Mouse (Mus musculus): ENCODE results near the gene Ppib.

Ppib gene

DNA sequence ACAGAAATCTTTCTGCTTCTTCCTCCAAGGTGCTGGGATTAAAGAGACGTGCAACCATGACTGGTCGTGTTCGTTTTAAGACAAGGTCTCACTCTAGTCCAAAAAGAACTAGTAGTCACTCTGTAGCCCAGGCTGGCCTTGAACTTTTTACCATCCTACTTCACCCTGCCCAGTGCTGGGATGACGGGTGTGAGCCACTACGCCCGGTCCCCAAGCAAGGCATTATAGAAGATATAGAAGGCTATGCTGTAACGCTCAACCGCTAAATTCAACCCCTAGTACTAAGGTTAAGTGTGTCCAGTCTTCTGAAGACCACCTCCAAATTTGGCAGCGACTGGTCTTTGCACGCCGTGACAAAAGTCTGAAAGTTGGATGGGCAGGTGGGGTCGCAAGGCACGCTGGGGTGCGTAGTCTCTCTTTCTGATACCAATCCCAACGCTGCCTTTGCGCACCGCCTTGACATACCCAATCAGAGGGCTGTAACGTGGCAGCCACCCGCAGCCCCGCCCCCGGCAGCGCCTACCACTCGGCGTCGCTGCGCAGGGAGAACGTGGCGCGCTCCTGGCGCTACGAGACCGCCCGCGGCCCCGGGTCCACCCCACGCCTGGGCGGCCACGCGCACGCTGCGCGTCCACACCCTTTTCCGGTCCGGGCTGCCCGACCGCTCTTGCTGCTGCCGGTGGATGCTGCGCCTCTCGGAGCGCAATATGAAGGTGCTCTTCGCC, at the start of gene Ppib:
Gene Ppib, plus strand, starts transcription at position 640 of the 725 bp plus-strand sequence.
- in situ Hi-C loops (cut with MboI, MseI), result loop anchor here (5.0 kb wide), 1 partner anchor 1198 kb away; no protein-coding TSS in a partner anchor

DNA sequence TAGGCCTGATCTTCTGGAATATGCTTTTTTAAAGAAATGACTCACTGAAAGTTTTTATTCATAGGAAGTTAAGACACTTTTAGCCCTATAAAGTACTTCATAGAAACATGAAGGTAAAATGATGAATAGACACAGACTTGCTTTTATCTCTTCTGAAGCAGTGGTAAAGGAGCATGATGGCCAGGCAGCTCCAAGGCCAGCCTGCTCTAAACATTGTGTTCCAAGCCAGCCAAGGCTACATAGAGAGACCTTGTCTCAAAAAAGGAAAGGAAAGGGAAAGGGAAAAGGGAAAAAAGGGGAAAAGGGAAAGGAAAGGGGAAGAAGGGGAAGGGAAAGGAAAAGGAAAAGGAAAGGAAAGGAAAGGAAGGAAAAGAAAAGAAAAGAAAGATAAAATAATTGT, 39.4 kb upstream of the Ppib start:
- in situ Hi-C loops (cut with MboI, MseI), result no loop called here

DNA sequence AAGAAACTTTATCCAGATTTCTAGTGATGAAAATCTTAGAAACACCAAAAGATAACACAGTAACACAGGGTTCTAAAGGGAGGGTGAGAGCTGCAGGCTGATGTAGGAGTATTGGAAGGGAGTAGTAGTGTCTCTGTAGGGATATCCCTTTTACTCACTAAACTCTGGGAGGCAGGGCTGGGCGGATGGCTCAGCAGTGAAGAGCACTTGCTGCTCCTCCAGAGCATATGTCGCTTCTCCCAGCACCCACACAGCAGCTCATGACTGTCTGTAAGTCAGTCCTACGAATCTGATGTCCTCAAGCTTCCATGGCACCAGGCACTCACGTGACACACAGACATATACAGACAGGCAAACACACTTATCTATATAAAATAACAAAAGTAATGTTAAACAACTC, 21.9 kb upstream of the Ppib start:
- in situ Hi-C loops (cut with MboI, MseI), result no loop called here

DNA sequence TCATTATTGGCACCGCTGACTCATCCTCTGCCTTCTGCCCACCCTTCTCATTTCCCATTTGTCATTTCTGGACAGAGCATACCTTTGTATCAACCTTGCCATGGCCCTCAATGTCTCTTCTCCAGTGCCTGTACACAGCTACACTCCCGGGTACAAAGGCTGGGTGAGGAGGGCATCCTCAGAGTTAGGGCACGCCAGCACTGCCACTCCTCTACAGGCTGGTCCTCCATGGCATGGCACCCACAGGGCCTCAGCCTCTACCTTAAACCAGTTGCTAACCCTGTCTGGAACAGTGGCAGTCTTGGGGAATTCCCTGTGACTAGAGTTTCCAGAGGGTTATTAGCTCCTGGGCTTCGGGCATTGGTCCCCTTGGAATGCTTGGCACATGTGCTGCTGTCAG, 21.4 kb upstream of the Ppib start:
- in situ Hi-C loops (cut with MboI, MseI), result no loop called here

DNA sequence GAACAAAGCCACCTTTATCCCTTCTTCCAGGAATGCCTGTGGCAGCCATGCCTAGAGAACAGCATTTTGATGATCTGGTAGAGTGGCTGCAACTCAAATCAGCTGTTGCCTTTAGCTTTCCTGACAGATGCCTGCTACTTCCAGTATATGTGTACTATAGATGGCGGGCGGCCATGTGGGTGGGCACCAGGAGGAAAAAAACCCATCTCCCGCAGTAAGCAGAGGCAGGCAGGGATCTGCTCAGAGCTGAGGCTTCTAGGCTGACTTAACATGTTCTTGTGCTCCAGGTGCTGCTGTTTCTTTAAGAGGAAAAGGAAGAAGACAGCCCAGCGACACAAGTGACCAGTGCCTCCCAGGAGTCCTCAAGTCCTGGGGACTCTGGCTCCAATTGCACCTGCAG, 20.7 kb upstream of the Ppib start:
- in situ Hi-C loops (cut with MboI, MseI), result no loop called here

DNA sequence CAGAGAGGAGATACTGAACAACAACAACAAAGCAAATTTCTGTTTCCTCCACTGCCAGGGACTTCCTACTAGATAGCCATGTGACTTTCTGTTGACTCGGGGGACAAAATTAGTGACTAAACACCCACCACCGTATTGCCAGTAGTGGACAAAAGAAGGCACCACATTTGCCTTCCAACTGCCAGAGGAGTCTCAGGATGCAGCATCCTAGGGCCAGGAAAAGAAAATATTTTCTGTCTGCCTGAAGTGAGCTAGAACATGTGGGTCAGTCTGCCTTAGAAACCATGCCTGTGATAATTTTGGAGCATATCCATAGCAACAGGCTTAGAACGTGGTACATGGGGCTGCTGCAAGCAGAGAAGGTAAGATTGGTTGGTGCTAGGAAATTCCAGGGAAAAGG, 19.2 kb upstream of the Ppib start:
- in situ Hi-C loops (cut with MboI, MseI), result no loop called here

DNA sequence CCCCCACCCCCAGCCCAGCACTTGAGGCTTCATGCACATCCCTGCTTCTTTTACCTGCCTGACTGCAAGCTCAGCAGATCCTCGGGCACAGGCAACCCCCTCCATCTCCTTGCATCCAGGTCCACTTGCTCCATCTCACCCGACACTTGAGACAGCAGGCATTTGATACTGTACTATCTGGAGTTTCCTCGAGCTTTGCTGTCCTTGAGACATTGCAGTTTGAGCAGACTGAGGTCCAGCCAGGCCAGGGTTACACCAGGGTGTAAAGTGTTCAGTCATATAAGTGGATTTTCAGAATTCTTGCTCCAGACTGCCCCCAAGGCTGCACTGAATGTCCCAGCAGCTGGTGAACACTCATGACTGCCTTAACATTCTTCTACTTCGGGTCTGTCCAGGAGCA, 17.7 kb upstream of the Ppib start:
- in situ Hi-C loops (cut with MboI, MseI), result no loop called here

DNA sequence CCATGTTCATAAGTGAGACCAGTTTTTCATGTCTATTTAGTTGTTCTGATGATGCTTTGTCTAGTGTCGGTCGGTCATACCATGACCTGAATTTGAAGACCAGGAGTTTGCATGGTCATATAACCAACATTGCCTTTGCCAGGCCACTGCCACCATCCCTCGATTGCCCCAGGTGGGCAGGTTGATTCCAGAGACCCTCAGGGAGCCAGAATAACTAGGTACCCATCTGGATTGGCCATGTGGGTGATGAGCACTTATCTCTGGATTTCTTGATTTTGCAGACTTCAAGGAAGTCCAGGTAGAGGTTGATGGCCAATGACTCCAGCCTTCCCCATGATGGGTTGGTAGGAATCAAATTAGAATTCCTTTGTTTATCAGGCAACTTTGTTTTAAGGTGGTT, 16.8 kb upstream of the Ppib start:
- in situ Hi-C loops (cut with MboI, MseI), result no loop called here

DNA sequence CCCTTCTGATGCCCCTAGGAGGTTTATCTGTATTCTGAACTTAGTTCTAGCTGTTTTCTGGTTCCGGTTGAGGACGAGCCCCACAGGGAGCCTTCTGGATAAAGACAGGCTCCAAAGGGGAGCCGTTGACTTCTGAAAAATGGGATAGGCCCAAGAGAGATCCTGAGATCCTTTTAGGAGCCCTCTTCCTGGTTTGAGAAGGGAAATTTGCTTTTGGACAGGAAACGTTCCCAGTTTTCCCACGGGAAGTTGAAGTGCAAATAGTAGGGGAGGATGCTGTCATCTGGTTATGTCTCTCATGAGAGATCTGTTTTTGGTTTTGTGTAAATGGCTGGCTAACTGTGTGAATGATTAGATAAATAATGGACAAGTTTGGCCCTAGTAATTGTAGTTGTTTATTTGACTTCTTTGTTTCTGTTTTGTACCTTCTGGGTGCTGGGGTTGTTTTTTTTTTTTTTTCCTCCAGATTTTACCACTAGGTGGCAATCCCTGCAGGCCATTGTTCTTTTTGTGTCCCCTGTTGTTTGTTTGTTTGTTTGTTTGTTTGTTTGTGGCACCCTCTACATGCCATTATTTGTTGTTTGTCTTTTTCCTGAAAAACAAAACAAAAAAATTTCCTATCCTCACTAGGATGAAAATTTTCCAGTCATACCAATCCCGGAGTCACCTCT, 10.0 kb upstream of the Ppib start:
- in situ Hi-C loops (cut with MboI, MseI), result no loop called here

DNA sequence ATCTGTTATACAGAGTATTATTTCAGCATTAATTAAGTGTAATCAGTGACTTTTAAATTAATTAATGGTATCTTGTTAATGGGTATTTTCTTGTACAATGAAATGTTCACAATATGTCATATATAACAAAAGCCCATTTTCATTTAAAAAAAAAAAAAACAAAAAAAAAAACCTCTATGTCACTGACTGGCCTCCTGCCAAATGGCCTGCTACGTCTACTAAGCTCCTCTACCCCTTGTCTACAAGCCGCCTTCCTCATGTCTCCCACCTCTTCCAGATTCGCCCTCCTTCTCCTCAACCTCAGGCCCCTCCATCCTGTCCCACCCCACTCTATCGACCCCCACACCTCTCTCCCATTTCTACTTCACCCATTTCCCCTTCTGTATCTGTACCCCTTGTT, 8.5 kb upstream of the Ppib start:
- in situ Hi-C loops (cut with MboI, MseI), result no loop called here

DNA sequence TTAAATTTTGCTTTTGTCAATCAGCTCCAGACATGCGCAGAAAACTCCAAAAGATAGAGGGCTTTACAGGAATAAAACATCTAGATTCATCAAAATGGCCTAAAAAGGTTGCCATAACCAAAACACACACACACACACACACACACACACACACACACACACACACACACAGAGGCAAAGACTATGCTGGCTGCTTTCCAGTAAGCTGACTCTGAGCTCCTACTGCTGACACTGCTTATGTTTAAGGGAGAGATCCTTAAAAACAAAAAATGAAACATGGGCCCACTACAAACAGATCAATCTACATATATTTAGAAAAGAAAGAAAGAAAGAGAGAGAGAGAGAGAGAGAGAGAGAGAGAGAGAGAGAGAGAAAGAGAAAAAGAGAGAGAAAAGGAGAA, 7.3 kb upstream of the Ppib start:
- in situ Hi-C loops (cut with MboI, MseI), result no loop called here

DNA sequence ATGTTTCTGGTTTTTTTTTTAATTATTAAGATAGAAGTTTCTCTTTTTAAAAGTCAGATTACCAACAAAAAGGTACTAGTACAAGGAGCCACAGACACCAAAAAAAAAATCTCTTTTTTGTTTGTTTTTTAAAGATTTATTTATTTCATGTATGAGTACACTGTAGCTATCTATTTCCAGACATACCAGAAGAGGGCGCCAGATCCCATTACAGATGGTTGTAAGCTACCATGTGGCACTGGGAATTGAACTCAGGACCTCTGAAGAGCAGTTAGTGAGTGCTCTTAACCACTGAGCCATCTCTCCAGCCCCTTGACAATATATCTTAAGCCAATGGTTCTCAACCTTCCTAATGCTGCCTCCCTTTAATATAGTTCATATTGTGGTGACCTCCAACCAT, 6.4 kb upstream of the Ppib start:
- in situ Hi-C loops (cut with MboI, MseI), result no loop called here

DNA sequence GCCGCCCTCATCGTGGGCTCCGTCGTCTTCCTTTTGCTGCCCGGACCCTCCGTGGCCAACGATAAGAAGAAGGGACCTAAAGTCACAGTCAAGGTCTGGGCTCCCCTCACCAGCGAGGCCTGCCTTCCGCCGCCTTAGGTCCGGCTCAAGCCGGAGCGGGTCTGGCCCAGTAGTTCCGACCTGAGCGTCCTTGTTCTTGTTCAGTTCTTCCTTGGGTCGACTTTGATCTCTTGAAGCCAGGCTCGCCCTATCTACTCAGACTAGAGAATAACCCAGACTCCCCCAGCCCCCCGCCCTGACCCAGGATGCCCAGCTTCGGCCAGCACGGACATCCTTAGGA, 256 bp downstream of the Ppib start:
- in situ Hi-C loops (cut with MboI, MseI), result no loop called here

DNA sequence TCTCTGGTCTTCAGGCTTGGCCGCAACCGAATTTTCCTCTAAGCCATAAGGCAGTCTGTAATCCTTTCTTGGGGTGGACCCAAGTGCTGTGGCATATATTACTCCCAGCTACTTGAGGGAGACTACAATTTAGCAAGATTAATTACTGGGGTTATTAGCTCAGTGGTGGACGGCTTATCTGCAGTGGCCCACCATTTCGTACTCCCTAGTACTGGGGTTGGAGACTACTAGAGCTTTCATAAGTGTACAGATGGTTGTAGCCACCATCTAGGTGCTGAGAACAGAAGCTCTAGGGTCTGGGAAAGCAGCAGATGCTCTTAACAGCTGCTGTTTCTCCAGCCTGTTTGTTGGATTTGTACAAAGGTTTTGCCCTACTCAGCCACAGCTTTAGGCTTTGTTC, 964 bp downstream of the Ppib start:
- in situ Hi-C loops (cut with MboI, MseI), result no loop called here

DNA sequence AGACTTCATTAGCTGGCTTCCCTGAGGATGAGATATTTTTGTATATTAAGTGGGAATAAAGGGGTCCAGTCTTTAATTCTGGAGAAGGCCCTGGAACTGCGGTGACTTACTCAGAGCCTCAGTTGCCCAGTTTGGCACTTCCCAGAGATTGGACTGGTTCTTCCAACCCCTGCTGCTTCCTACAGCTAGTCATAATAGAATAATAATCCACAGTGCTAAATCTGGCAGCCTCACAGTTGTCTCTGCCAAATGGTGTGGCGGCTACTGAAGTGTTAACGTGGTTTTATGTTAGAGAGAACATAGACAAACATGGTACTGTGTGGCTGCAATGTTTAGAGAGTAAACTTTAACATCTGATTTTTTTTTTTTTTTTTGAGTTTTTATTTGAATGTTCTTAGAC, 1.6 kb downstream of the Ppib start:
- in situ Hi-C loops (cut with MboI, MseI), result no loop called here

DNA sequence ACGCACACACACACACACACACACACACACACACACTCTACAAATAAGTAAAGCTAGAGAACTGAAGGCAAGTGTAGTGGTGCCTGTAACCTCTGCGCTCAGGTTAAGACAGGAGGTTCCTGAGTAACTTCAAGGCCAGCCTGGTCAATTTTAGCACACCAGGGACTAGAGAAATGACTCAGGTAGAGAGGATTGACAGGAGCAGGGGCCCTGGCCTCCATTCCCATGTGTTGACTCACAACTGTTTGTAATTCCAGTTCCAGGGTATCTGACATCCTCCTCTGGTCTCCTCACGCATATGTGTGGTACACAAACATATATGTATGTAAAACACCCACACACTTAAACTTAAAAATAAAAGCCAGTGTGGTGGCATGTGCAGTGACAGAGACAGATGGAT, 3.4 kb downstream of the Ppib start:
- in situ Hi-C loops (cut with MboI, MseI), result no loop called here

DNA sequence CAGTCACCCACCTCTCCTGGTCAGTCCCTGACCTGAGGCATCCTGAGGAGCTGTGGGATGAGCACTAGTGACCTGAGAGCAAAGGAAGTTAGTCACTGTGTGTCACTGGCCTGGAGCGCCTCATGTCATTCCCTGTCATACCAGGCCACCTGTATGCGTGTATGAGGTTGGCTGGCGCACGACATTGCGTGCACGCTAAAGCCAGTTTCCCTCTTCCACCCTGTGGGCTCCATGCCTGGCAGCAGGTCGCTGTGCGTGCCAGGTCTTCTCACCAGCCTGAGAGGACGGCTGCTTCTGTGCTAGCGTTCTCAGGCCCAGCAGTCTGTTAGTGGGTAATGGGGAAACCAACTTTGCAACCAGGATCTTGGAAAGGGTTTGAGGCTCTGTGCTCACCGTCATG, 4.3 kb downstream of the Ppib start:
- in situ Hi-C loops (cut with MboI, MseI), result no loop called here

DNA sequence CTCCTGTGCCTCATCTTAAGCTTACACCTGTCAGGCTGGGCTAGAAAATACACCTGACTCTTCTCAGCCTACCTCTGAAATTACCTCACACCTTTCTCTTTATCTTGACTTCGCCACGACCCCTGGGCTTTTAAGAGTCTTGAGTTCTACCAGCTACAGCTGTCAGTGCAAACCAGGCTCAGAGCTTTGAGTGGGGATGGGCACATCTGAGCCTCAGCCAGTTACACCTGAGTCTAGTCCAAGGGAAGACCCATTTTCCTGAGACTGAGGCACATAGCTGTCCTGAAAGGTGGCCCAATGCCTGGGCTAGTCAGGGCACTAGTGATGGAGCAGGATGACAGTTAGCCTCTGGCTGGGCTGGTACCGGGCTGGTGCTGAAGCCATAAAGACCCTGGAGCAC, 6.8 kb downstream of the Ppib start:
- in situ Hi-C loops (cut with MboI, MseI), result no loop called here

DNA sequence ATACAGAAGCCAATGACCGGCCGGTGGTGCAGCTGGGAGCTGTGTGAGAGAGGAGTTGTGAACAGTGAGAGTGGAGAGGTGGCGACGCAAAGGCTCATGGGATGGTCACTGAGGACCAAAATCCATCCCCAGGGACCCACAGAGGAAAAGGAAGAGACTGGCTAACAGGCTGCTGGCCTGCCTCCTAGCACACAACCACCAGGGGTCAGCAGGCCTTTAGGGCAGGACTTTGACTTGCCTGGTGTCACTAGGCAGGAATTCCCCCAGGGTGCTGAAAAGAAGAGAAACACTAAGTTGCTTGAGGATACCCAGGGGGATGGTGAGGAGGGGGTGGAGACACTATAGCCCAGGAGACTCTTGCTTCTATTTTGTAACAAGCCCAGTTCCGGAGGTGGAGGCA, 7.5 kb downstream of the Ppib start:
- in situ Hi-C loops (cut with MboI, MseI), result no loop called here

DNA sequence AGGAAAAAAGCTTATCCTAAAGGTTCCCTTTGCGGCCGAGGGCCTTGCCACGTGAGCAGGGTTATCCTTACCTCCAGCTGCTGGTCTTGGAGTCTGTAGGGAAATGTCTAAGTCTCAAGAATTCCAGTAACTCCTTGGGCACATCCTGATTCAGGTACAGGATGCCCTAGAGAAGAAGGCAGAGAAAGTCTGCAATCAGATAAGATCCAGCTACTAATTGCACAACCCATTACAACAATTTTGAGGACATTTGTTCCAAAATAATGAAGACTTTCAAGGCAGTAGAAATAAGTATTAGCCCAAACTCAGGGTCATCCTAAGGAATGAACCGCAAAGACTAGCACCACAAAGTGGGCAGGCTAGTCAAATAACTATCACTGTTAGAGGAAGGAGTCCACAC, 8.0 kb downstream of the Ppib start:
- in situ Hi-C loops (cut with MboI, MseI), result no loop called here

DNA sequence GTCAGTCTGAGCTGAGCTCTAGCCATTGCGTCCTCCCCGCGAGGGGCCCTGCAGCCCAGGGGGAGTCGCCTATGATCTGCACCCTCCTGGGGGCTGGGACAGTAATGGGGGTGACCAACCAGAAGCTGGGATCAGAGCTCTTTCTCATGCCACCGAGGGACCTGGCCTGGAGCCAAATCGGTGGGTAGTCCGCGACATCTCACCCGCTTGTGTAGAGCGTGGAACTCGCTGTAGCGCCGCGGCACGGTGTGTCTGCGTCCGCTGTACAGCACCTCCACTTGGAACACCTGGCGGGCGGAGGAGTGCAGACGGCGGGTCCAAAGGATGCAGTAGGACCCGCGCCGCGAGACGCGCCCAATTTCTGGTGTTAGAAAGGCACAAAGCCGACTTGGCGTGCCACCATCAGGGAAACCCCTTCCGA, 9.0 kb downstream of the Ppib start:
- in situ Hi-C loops (cut with MboI, MseI), result no loop called here

DNA sequence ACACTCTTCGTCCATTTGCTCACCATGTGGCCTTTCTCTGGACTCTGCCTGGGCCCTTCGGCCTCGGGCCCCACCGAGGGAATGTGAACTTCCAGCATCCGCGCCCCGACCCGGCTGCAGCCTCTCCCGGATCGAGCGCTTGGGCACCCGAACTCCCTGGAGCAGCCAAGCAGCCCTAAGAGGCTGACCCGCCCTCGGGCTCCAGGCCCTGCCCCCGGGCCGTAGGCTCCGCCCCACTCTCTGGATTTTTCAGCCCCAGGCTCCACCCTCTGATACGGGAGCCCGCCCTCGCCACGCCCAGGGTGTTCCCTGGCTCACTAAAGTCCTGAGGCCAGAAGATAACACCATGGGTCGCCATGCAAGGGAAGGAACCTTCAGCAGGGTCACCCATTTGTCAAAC, 9.6 kb downstream of the Ppib start, which contains the start of gene Snx22:
Gene Snx22, minus strand, starts transcription at position 137 of the 400 bp plus-strand sequence.
- in situ Hi-C loops (cut with MboI, MseI), result no loop called here

DNA sequence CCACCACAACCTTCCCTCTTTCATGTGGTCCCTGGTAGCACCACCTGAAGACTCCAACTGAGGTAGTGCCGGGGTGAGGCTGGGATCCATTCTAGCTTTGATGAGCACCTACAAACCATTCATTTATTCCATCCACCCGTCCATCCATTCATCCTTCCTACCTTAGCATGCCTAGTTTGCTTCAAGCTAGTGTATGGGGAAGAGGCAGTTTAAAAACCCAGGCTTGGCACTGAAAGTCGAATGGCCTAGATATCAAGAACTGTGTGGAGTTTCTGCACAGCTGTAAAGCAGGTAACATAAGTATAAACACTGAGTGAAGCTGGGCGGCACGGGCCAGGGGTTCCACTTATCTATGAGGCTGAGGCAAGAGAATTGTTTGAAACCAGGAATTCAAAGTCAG, 10.1 kb downstream of the Ppib start:
- in situ Hi-C loops (cut with MboI, MseI), result no loop called here

DNA sequence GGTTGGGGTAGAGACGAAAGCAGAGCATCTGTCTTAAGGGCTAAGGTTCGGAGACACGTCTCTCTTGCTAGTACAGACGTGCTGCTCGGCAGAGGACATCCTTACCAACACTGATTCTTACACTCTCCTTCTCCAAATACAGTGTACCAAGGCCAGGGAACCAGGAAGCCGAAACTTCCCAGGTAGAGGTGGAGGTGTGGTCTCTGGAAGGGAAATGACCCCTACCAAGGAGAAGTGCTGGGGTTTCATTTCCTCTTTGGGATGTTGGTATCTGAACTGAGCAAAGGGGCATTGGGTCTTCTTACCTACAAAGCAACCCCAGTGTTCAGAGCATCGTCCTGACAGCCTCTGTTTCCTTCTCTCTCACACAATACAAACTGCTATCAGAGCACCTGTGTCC, 12.7 kb downstream of the Ppib start:
- in situ Hi-C loops (cut with MboI, MseI), result no loop called here

Data from regulatory T cell (primary cell).